Mouse (Mus musculus): ENCODE measurements around the gene Kctd21. TPM values are rescaled to one million over a fixed set of nuclear protein-coding genes. Genes with fewer than 3 reads are reported as not detected.

Gene Kctd21
- polyA plus RNA-seq, 1 experiment from 2014 or later, result 5.5 TPM

DNA sequence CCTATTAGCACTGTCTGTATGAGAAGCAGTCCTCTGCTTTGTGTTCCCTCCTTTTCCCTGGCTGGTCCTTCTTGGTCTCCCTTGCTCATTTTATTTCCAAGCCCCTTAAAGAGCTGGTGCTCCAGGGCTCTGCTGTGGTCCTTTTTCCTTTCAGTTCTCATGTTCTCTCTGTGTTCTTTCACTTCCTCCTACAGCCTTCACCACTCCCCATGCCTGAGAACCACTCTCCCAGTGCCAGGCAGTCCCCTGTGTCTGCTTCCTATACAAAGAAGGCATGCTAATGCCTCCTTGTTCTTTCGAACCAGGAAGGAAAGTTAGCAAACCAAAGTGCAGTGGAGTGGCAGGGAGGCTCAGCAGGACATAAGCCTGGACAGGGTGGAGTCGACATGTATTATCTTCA is 43.8 kb downstream of the Kctd21 start:
- WGBS, result 79% methylated on average over 2 of the region's 2 CpGs
- no peak for DNase-seq (ENCODE audit: low spot score)
- H3K27ac ChIP-seq (replicated peaks; ENCODE audit: low read depth, low read length), result no peak overlapping the region
- no peak for ATAC-seq (ENCODE audit: low read depth)
- H3K4me2 ChIP-seq (ENCODE audit: low read depth, low read length), result no peak overlapping the region
- peaks cover 63% of the 10 kb centered on the region for H3K36me3 ChIP-seq (ENCODE audit: control insufficient read depth, insufficient read depth, low read length)
- H3K4me3 ChIP-seq (ENCODE audit: low read depth, low read length), result no peak overlapping the region
- peaks cover 7% of the 10 kb centered on the region for H3K4me1 ChIP-seq (ENCODE audit: control insufficient read depth, insufficient read depth, low read length)
- no peak overlapping the region for H3K9ac ChIP-seq (ENCODE audit: low read depth, low read length)
- H3K27me3 ChIP-seq (replicated peaks; ENCODE audit: control insufficient read depth, insufficient read depth, low read length), result no peaks in the 10 kb centered on the region
- no peaks in the 10 kb centered on the region for H3K9me3 ChIP-seq (ENCODE audit: control insufficient read depth, low read length)

DNA sequence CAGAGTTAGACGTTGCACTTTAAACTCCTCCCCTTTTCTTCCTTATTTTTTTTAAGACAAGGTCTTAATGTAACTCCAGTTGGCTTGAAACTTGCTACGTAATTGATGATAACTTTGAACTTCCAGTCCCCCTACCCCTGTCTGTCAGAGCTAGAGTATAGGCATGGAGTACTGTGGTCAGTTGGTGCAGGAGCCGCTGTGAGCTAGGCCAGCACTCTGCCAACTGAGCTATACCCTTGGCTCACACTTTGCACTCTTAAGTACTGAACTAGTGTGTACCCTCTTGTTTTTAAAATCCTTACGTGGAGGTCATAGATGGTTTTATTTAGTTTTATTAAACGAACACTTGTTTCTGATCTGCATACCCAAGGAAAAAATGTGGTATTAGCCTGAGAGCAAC is 47.2 kb downstream of the Kctd21 start:
- H3K27ac ChIP-seq (replicated peaks; ENCODE audit: low read depth, low read length), result no peak overlapping the region
- no peak for DNase-seq (ENCODE audit: low spot score)
- H3K9ac ChIP-seq (ENCODE audit: low read depth, low read length), result no peak overlapping the region
- 92% methylated on average over 5 of the region's 5 CpGs for WGBS
- no peak overlapping the region for H3K4me3 ChIP-seq (ENCODE audit: low read depth, low read length)
- H3K4me1 ChIP-seq (ENCODE audit: control insufficient read depth, insufficient read depth, low read length), result no peaks in the 10 kb centered on the region
- no peak for ATAC-seq (ENCODE audit: low read depth)
- H3K27me3 ChIP-seq (replicated peaks; ENCODE audit: control insufficient read depth, insufficient read depth, low read length), result no peaks in the 10 kb centered on the region
- H3K4me2 ChIP-seq (ENCODE audit: low read depth, low read length), result no peak overlapping the region
- peaks cover 91% of the 10 kb centered on the region for H3K36me3 ChIP-seq (ENCODE audit: control insufficient read depth, insufficient read depth, low read length)
- no peaks in the 10 kb centered on the region for H3K9me3 ChIP-seq (ENCODE audit: control insufficient read depth, low read length)

DNA sequence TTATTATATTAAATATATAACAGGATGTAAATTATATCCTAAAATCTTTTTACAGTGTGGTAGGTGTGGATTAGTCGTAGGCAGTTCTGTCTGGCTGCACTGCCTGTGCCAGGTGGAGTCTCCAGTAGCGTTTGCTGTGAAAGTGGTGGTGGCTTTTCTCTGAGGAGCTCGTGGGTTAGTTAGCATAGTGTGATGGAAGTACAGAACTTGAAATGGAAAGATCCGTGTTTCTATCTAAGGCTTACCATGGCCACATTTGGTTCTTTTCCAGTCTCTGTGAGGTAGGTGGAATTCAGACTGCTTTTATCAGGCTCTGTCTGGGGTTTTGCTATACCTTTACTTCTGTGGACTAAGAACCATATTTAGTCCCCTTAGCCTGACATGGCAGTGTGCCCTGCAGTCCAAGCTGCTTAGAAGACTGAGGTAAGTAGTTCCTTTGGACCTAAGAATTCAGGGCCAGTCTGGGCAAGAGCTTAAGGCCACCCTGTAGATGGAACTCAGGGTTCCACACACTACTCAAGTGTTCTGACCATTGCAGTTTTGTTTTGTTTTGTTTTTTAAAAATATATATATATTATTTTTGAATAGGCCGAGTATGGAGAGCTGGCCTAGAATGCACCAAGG is 48.5 kb downstream of the Kctd21 start:
- Histone ChIP-seq H3K9me3 (ENCODE audit: control insufficient read depth, low read length) (no peaks in the 10 kb centered on the region), H3K4me2 (ENCODE audit: low read depth, low read length) (no peak overlapping the region), H3K4me3 (ENCODE audit: low read depth, low read length) (no peak overlapping the region), H3K36me3 (ENCODE audit: control insufficient read depth, insufficient read depth, low read length) (peaks cover 91% of the 10 kb centered on the region), H3K4me1 (ENCODE audit: control insufficient read depth, insufficient read depth, low read length) (no peaks in the 10 kb centered on the region), H3K9ac (ENCODE audit: low read depth, low read length) (no peak overlapping the region), H3K27ac (replicated peaks; ENCODE audit: low read depth, low read length) (no peak overlapping the region), H3K27me3 (replicated peaks; ENCODE audit: control insufficient read depth, insufficient read depth, low read length) (no peaks in the 10 kb centered on the region)
- DNase-seq (ENCODE audit: low spot score) (no peak), ATAC-seq (ENCODE audit: low read depth) (no peak)
- WGBS, result 94% methylated on average over 5 of the region's 5 CpGs

DNA sequence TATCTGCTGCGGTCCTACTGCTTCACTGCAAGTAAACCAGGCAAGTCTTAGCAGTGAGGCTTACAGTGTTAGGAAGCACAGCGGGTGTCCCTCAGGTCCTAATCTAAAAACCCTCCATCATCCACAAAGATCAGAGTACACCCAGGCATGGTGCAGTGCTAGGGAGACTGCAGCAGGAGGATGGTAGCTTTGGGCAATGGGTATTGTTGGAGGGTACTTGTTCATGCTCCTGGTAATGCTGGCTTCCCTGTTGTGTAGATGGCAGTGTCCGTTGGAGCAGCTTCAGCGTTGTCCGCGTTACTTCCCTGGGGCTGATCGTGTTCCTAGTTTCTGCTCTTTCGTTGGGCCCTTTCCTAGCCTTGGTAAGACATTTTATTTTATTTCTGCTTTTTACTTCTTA is 50.5 kb downstream of the Kctd21 start:
- 94% methylated on average over 8 of the region's 8 CpGs for WGBS
- H3K4me2 ChIP-seq (ENCODE audit: low read depth, low read length), result no peak overlapping the region
- H3K27me3 ChIP-seq (replicated peaks; ENCODE audit: control insufficient read depth, insufficient read depth, low read length), result no peaks in the 10 kb centered on the region
- H3K4me3 ChIP-seq (ENCODE audit: low read depth, low read length), result no peak overlapping the region
- DNase-seq (ENCODE audit: low spot score) (no peak), ATAC-seq (ENCODE audit: low read depth) (no peak)
- peaks cover 95% of the 10 kb centered on the region for H3K36me3 ChIP-seq (ENCODE audit: control insufficient read depth, insufficient read depth, low read length)
- no peak overlapping the region for H3K9ac ChIP-seq (ENCODE audit: low read depth, low read length)
- H3K9me3 ChIP-seq (ENCODE audit: control insufficient read depth, low read length), result no peaks in the 10 kb centered on the region
- H3K4me1 ChIP-seq (ENCODE audit: control insufficient read depth, insufficient read depth, low read length), result no peaks in the 10 kb centered on the region
- no peak overlapping the region for H3K27ac ChIP-seq (replicated peaks; ENCODE audit: low read depth, low read length)

DNA sequence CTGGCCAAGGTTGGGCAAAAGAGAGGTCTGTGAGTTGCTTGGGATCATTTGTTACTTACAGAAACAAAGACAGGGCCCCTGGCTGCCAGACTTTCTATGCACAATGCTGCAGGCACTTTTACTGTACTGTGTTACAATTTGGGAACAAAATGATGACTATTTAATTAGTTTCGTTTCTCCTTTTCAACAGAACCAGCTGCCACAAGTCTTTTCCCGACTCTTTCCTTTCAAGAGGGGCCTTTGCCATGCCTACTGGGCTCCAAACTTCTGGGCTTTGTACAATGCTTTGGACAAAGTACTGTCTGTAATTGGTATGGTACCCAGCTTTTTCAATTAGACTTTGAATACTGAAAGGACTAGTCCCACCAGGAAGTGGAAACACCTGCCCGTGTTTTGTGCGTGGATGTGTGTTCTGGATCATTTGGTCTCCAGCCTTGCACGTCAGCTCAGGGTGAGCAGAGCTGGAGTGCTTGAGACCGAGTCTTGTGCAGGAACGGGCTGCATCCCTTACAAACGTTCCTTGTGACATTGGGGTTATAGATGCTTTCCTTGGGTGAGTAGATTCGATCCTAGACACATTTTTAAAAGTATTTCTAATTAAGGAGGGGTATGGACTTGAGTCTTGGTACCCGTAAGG is 51.5 kb downstream of the Kctd21 start:
- no peak overlapping the region for H3K4me2 ChIP-seq (ENCODE audit: low read depth, low read length)
- H3K36me3 ChIP-seq (ENCODE audit: control insufficient read depth, insufficient read depth, low read length), result peaks cover 95% of the 10 kb centered on the region
- no peaks in the 10 kb centered on the region for H3K9me3 ChIP-seq (ENCODE audit: control insufficient read depth, low read length)
- H3K4me1 ChIP-seq (ENCODE audit: control insufficient read depth, insufficient read depth, low read length), result no peaks in the 10 kb centered on the region
- no peak for DNase-seq (ENCODE audit: low spot score)
- H3K9ac ChIP-seq (ENCODE audit: low read depth, low read length), result no peak overlapping the region
- no peak overlapping the region for H3K4me3 ChIP-seq (ENCODE audit: low read depth, low read length)
- no peak overlapping the region for H3K27ac ChIP-seq (replicated peaks; ENCODE audit: low read depth, low read length)
- no peak for ATAC-seq (ENCODE audit: low read depth)
- 88% methylated on average over 10 of the region's 10 CpGs for WGBS
- no peaks in the 10 kb centered on the region for H3K27me3 ChIP-seq (replicated peaks; ENCODE audit: control insufficient read depth, insufficient read depth, low read length)

DNA sequence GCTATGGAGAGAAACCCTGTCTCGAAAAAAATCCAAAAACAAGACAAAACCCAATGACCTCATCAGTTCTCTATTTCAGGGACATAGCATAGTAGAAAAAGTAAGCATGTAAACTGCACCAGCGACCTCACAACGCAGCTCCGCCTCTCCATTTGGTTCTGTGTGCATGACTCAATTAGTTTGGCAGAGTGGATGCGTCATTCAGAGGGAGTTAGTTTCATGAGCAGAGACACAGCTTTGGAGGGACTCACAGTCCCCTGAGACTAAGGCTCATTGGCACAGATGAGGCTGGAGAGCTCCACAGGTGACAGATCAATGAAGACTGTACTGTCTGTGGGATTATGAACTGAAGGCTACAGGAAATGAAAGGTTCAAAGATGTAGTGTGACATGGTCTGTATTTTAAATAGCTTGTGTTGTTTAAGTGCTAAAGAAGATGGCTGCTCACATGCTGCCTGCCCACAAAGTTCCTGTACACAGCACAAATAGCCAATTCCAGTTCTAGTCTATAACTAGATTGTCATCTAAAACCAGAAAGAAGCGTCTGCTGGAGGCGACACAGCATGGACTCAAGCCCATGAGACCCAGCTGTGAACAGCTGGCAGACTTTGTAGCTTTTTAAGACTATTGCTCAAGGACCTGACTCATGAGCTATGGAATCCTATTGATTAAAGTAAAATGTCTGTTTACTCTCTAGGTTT is 54.1 kb downstream of the Kctd21 start:
- 87% methylated on average over 7 of the region's 7 CpGs for WGBS
- H3K27ac ChIP-seq (replicated peaks; ENCODE audit: low read depth, low read length), result no peak overlapping the region
- no peak for DNase-seq (ENCODE audit: low spot score)

DNA sequence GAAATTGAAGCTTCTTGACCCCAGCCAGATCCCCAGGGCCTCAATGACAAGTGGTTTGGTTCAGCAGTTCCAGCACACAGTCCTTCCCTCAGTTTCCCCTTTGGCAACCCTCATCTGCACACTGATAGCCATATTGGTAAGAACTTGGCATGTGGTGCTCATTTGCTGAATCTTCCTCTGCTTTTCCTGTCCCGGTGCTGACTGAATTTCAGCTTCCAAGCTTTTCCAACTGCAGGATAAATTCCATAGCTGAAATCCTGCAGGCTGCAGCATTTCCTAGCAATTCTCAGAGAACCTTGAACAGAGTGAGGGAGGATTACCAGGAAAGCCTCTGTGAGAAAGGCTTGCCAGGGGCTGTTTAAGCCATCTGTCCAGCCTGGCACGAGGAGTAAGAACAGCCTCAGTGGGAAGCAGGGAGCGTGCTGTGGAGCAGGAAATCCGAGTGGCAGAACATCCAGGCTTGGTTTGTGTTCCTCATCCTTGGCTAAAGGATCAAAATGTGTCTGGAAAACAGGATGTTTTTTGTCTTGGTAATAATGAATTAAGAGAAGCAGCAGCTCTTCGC is 54.8 kb downstream of the Kctd21 start:
- Histone ChIP-seq H3K9me3 (ENCODE audit: control insufficient read depth, low read length) (no peaks in the 10 kb centered on the region), H3K9ac (ENCODE audit: low read depth, low read length) (no peak overlapping the region), H3K4me1 (ENCODE audit: control insufficient read depth, insufficient read depth, low read length) (no peaks in the 10 kb centered on the region), H3K4me3 (ENCODE audit: low read depth, low read length) (no peak overlapping the region), H3K27ac (replicated peaks; ENCODE audit: low read depth, low read length) (no peak overlapping the region), H3K27me3 (replicated peaks; ENCODE audit: control insufficient read depth, insufficient read depth, low read length) (no peaks in the 10 kb centered on the region), H3K4me2 (ENCODE audit: low read depth, low read length) (no peak overlapping the region), H3K36me3 (ENCODE audit: control insufficient read depth, insufficient read depth, low read length) (peaks cover 94% of the 10 kb centered on the region)
- WGBS, result 84% methylated on average over 5 of the region's 5 CpGs
- no peak for DNase-seq (ENCODE audit: low spot score)
- ATAC-seq (ENCODE audit: low read depth), result no peak; the same call in 1 of the 2 replicates

More for the DNA sequence above, 54.1 kb downstream of the Kctd21 start:
- no peak for ATAC-seq (ENCODE audit: low read depth)
- no peaks in the 10 kb centered on the region for H3K4me1 ChIP-seq (ENCODE audit: control insufficient read depth, insufficient read depth, low read length)
- H3K4me2 ChIP-seq (ENCODE audit: low read depth, low read length), result no peak overlapping the region
- H3K4me3 ChIP-seq (ENCODE audit: low read depth, low read length), result no peak overlapping the region
- H3K36me3 ChIP-seq (ENCODE audit: control insufficient read depth, insufficient read depth, low read length), result peaks cover 94% of the 10 kb centered on the region
- H3K9me3 ChIP-seq (ENCODE audit: control insufficient read depth, low read length), result no peaks in the 10 kb centered on the region
- H3K27me3 ChIP-seq (replicated peaks; ENCODE audit: control insufficient read depth, insufficient read depth, low read length), result no peaks in the 10 kb centered on the region
- H3K9ac ChIP-seq (ENCODE audit: low read depth, low read length), result no peak overlapping the region

DNA sequence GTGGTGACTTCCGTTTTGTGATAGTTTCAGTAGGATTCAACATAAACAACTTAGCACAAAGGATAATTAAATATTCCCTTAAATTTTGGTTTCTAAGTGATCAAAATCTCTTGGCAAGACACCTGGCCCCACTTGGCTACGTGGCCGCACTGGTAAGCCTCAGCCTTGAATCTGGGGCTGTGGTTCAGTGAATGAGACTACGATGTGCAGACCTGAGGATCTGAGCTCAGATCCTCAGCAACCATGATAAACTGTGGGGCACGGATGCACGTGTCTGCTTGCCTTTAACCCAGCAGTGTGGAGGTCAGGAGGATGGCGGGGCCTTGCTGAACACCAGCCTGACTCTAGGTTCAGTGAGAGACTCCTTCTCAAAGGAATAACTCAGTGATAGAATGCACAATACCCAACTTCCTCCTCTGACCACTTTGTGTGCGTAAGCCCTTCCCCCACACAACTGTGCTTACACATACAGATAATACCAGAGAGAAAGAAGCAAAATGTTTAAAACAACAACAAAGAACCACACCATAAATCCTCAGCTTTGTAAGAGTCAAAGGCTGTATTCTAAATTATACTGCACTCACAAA is 55.5 kb downstream of the Kctd21 start:
- Histone ChIP-seq H3K4me2 (ENCODE audit: low read depth, low read length) (no peak overlapping the region), H3K9ac (ENCODE audit: low read depth, low read length) (no peak overlapping the region), H3K36me3 (ENCODE audit: control insufficient read depth, insufficient read depth, low read length) (peaks cover 91% of the 10 kb centered on the region), H3K9me3 (ENCODE audit: control insufficient read depth, low read length) (no peaks in the 10 kb centered on the region), H3K4me3 (ENCODE audit: low read depth, low read length) (no peak overlapping the region), H3K4me1 (ENCODE audit: control insufficient read depth, insufficient read depth, low read length) (no peaks in the 10 kb centered on the region), H3K27me3 (replicated peaks; ENCODE audit: control insufficient read depth, insufficient read depth, low read length) (no peaks in the 10 kb centered on the region), H3K27ac (replicated peaks; ENCODE audit: low read depth, low read length) (no peak overlapping the region)
- no peak for DNase-seq (ENCODE audit: low spot score)
- no peak for ATAC-seq (ENCODE audit: low read depth)
- WGBS, result 93% methylated on average over 8 of the region's 8 CpGs

Data from embryonic facial prominence, embryonic 14.5 days (tissue).